Mouse (Mus musculus) forebrain, embryonic 15.5 days (tissue): ENCODE measurements around the gene Cdc42ep5. TPM values are rescaled to one million over a fixed set of nuclear protein-coding genes. Genes with fewer than 3 reads are reported as not detected.

Source experiments
- ATAC-seq: fragments of 200-750 bp; cut with Nextera tagmentation; replicated peaks from 2 replicates; pipeline ENCODE4 v1.8.0; 2017; ENCODE audit warnings: mild to moderate bottlenecking, moderate TSS enrichment, moderate library complexity
- H3K27ac ChIP-seq: fragments of 300-500 bp; sonication (generic); replicated peaks from 2 replicates; pipeline ENCODE4 v1.5.1; 2015; ENCODE audit warnings: mild to moderate bottlenecking, inconsistent platforms
- H3K27me3 ChIP-seq: fragments of 300-500 bp; sonication (generic); 2 replicates; pipeline ENCODE4 v1.6.1; 2015; ENCODE audit warnings: inconsistent platforms
- H3K36me3 ChIP-seq: fragments of 300-500 bp; sonication (generic); 2 replicates; pipeline ENCODE4 v1.6.1; 2015; ENCODE audit warnings: mild to moderate bottlenecking, inconsistent platforms
- H3K4me1 ChIP-seq: fragments of 300-500 bp; sonication (generic); 2 replicates; pipeline ENCODE4 v1.6.1; 2015; ENCODE audit warnings: inconsistent platforms
- H3K4me2 ChIP-seq: fragments of 300-500 bp; sonication (generic); replicated peaks from 2 replicates; pipeline ENCODE4 v1.6.1; 2015; ENCODE audit warnings: mild to moderate bottlenecking, inconsistent platforms
- H3K4me3 ChIP-seq: fragments of 300-500 bp; sonication (generic); 2 replicates; pipeline ENCODE4 v1.5.1; 2015; ENCODE audit warnings: mild to moderate bottlenecking, inconsistent platforms
- H3K9ac ChIP-seq: fragments of 300-500 bp; sonication (generic); replicated peaks from 2 replicates; pipeline ENCODE4 v1.6.1; 2015; ENCODE audit warnings: mild to moderate bottlenecking, inconsistent platforms
- H3K9me3 ChIP-seq: fragments of 300-500 bp; sonication (generic); 2 replicates; pipeline ENCODE4 v1.6.1; 2016; ENCODE audit warnings: inconsistent platforms
- WGBS: fragments of 180-500 bp; shearing (Covaris S2); methylation state at CpG from one replicate; pipeline ENCODE4 v1.1.7; 2015; ENCODE audit warnings: mixed read lengths; 5-methylcytosine and 5-hydroxymethylcytosine counted together
- polyA plus RNA-seq: library from polyadenylated mRNA; unstranded; fragments of >200 nt; fragmentation: Nextera tagmentation; extraction: Ambion mirVana; gene quantifications from 2 replicates; pipeline ENCODE4 v1.2.1, GENCODE M21; 2015

The Cdc42ep5 gene
- polyA plus RNA-seq, 1 experiment from 2014 or later: 4.1 TPM

- Histone ChIP-seq H3K4me2 (no peak overlapping the region), H3K9me3 (no peaks in the 10 kb centered on the region), H3K27me3 (no peaks in the 10 kb centered on the region), H3K36me3 (peaks cover 14% of the 10 kb centered on the region), H3K4me1 (peaks cover 29% of the 10 kb centered on the region), H3K9ac (no peak overlapping the region), H3K4me3 (no peak overlapping the region), H3K27ac (no peak overlapping the region)
- ATAC-seq: no peak
- 74% methylated on average over 3 of the region's 3 CpGs for WGBS
Measured at GRCm38 (mm10) chr7:4132581-4132980, 32.1 kb downstream of the Cdc42ep5 start.

- H3K4me3 ChIP-seq: no peak overlapping the region
- H3K27me3 ChIP-seq: no peaks in the 10 kb centered on the region
- ATAC-seq: no peak
- 0 out of 2 replicates have a peak overlapping the region, but pooled peaks have one; percentile 69 for H3K27ac ChIP-seq
- H3K4me2 ChIP-seq: no peak overlapping the region
- H3K36me3 ChIP-seq: peaks cover 14% of the 10 kb centered on the region
- no peaks in the 10 kb centered on the region for H3K9me3 ChIP-seq
- 86% methylated on average over 8 of the region's 8 CpGs for WGBS
- peaks cover 28% of the 10 kb centered on the region for H3K4me1 ChIP-seq
- H3K9ac ChIP-seq: 0 out of 2 replicates have a peak overlapping the region, but pooled peaks have one; percentile 17
Measured at GRCm38 (mm10) chr7:4131964-4132363, 32.7 kb downstream of the Cdc42ep5 start.

- WGBS: 25% methylated on average over 13 of the region's 13 CpGs
- no peaks in the 10 kb centered on the region for H3K9me3 ChIP-seq
- H3K27me3 ChIP-seq: no peaks in the 10 kb centered on the region
- H3K27ac ChIP-seq: peak overlapping the region; percentile 69
- peaks cover 25% of the 10 kb centered on the region for H3K4me1 ChIP-seq
- H3K4me3 ChIP-seq: no peak overlapping the region
- H3K36me3 ChIP-seq: peaks cover 14% of the 10 kb centered on the region
- H3K9ac ChIP-seq: 0 out of 2 replicates have a peak overlapping the region, but pooled peaks have one; percentile 11
- peak; percentile 55 for ATAC-seq
- H3K4me2 ChIP-seq: peak overlapping the region; percentile 6; the same call in 1 of the 2 replicates
Measured at GRCm38 (mm10) chr7:4130686-4131452, 33.8 kb downstream of the Cdc42ep5 start.

GRCm38 (mm10) chr7:4128860-4129259 is 35.8 kb downstream of the Cdc42ep5 start:
- Histone ChIP-seq H3K4me2 (no peak overlapping the region), H3K4me1 (peaks cover 40% of the 10 kb centered on the region), H3K27me3 (no peaks in the 10 kb centered on the region), H3K27ac (no peak overlapping the region; the same call in 1 of the 2 replicates), H3K9ac (no peak overlapping the region), H3K4me3 (no peak overlapping the region), H3K36me3 (peaks cover 11% of the 10 kb centered on the region), H3K9me3 (no peaks in the 10 kb centered on the region)
- 72% methylated on average over 6 of the region's 6 CpGs for WGBS
- ATAC-seq: no peak

GRCm38 (mm10) chr7:4127894-4128293 is 36.8 kb downstream of the Cdc42ep5 start:
- H3K4me3 ChIP-seq: no peak overlapping the region
- WGBS: 91% methylated on average over 4 of the region's 4 CpGs
- H3K4me1 ChIP-seq: peaks cover 49% of the 10 kb centered on the region
- H3K9ac ChIP-seq: no peak overlapping the region
- H3K27me3 ChIP-seq: no peaks in the 10 kb centered on the region
- H3K27ac ChIP-seq: no peak overlapping the region
- no peak for ATAC-seq
- H3K36me3 ChIP-seq: peaks cover 10% of the 10 kb centered on the region
- H3K9me3 ChIP-seq: no peaks in the 10 kb centered on the region
- no peak overlapping the region for H3K4me2 ChIP-seq

- Histone ChIP-seq H3K4me3 (no peak overlapping the region), H3K9ac (no peak overlapping the region), H3K9me3 (no peaks in the 10 kb centered on the region), H3K4me2 (no peak overlapping the region), H3K27ac (no peak overlapping the region), H3K36me3 (peaks cover 5% of the 10 kb centered on the region), H3K4me1 (peaks cover 55% of the 10 kb centered on the region), H3K27me3 (no peaks in the 10 kb centered on the region)
- no peak for ATAC-seq
- 90% methylated on average over 11 of the region's 11 CpGs for WGBS
Measured at GRCm38 (mm10) chr7:4126992-4127785, 37.5 kb downstream of the Cdc42ep5 start.

- 20% methylated on average over 9 of the region's 9 CpGs for WGBS
- H3K36me3 ChIP-seq: no peaks in the 10 kb centered on the region
- peak overlapping the region; percentile 91 for H3K27ac ChIP-seq
- ATAC-seq: no peak
- H3K4me1 ChIP-seq: peaks cover 58% of the 10 kb centered on the region
- no peak overlapping the region for H3K4me3 ChIP-seq
- H3K9me3 ChIP-seq: no peaks in the 10 kb centered on the region
- peak overlapping the region; percentile 20; the same call in 1 of the 2 replicates for H3K9ac ChIP-seq
- peak overlapping the region; percentile 51; the same call in 1 of the 2 replicates for H3K4me2 ChIP-seq
- no peaks in the 10 kb centered on the region for H3K27me3 ChIP-seq
Measured at GRCm38 (mm10) chr7:4125306-4125705, 39.4 kb downstream of the Cdc42ep5 start.

- Histone ChIP-seq H3K9me3 (no peaks in the 10 kb centered on the region), H3K27me3 (no peaks in the 10 kb centered on the region), H3K4me2 (peak overlapping the region; percentile 51), H3K4me3 (peak overlapping the region; percentile 34), H3K4me1 (peaks cover 61% of the 10 kb centered on the region), H3K36me3 (no peaks in the 10 kb centered on the region), H3K27ac (peak overlapping the region; percentile 91), H3K9ac (peak overlapping the region; percentile 20)
- peak; percentile 4 for ATAC-seq
- 5% methylated on average over 5 of the region's 5 CpGs for WGBS
Measured at GRCm38 (mm10) chr7:4124856-4125255, 39.8 kb downstream of the Cdc42ep5 start.

- H3K27me3 ChIP-seq: no peaks in the 10 kb centered on the region
- H3K4me1 ChIP-seq: peaks cover 63% of the 10 kb centered on the region
- peak overlapping the region; percentile 91 for H3K27ac ChIP-seq
- H3K9me3 ChIP-seq: no peaks in the 10 kb centered on the region
- H3K4me3 ChIP-seq: peak overlapping the region; percentile 34
- H3K9ac ChIP-seq: peak overlapping the region; percentile 20; the same call in 1 of the 2 replicates
- peak; percentile 82 for ATAC-seq
- peak overlapping the region; percentile 51 for H3K4me2 ChIP-seq
- no peaks in the 10 kb centered on the region for H3K36me3 ChIP-seq
- WGBS: 0% methylated on average over 9 of the region's 10 CpGs
Measured at GRCm38 (mm10) chr7:4124315-4124759, 40.3 kb downstream of the Cdc42ep5 start.

- WGBS: 0% methylated on average over 1 of the region's 1 CpGs
- H3K27ac ChIP-seq: peak overlapping the region; percentile 91
- ATAC-seq: peak; percentile 84
- peak overlapping the region; percentile 51 for H3K4me2 ChIP-seq
- H3K9ac ChIP-seq: no peak overlapping the region
- no peaks in the 10 kb centered on the region for H3K36me3 ChIP-seq
- peaks cover 66% of the 10 kb centered on the region for H3K4me1 ChIP-seq
- H3K9me3 ChIP-seq: no peaks in the 10 kb centered on the region
- peak overlapping the region; percentile 34 for H3K4me3 ChIP-seq
- H3K27me3 ChIP-seq: no peaks in the 10 kb centered on the region
Measured at GRCm38 (mm10) chr7:4123732-4124131, 40.9 kb downstream of the Cdc42ep5 start.

- H3K4me2 ChIP-seq: peak overlapping the region; percentile 59
- no peak overlapping the region for H3K9ac ChIP-seq
- H3K4me1 ChIP-seq: peaks cover 66% of the 10 kb centered on the region
- no peaks in the 10 kb centered on the region for H3K9me3 ChIP-seq
- no peaks in the 10 kb centered on the region for H3K27me3 ChIP-seq
- ATAC-seq: no peak
- WGBS: 48% methylated on average over 10 of the region's 10 CpGs
- H3K4me3 ChIP-seq: peak overlapping the region; percentile 11; the same call in 1 of the 2 replicates
- no peaks in the 10 kb centered on the region for H3K36me3 ChIP-seq
- H3K27ac ChIP-seq: peak overlapping the region; percentile 91
Measured at GRCm38 (mm10) chr7:4122783-4123182, 41.9 kb downstream of the Cdc42ep5 start.
